24 mouse cellular contexts compared by ENCODE assay signal in the genomic region with DNA sequence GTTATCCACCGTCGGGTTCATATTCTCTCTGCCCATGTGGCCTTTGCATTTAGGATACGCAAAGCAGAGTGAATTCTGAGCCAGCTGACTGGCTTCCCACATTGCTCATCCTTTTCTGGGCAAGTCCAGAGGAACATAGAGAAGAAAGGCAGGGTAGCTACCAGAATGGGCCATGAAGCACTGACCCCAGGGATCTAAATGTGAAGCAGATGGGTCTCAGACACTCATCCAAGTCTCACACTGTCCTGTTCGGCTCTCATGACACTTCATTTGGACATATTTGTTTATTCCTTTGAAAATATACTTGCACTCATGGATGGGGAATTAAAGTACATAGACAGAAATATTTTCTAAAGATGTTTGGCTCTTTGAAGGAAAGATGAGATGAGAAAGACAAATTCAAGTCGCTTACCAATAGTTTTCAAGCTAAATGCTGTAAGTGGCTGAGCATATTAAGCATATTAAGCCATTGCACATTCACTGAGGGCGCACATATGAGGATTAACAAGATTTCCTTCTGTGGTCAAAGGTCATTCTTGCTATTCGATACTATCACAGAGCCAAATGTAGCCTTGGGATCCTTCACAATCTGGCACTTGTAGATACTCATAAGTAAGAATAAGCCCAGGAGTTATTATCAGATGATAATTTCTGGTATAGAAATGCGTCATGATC.
"Had no signal": no experiment of that assay in that cellular context is flagged by ENCODE, and none has a peak within 500 bp of the region (broad histone marks: within the 10 kb centered on the region; RNA-seq: fewer than 3 reads in every experiment).

No protein-coding gene starts in this region.

- H3K27ac ChIP-seq: intestine, embryonic 15.5 days; kidney, embryonic 15.5 days; limb, embryonic 10.5 days; limb, embryonic 13.5 days; liver, embryonic 12.5 days; liver, embryonic 15.5 days; macrophage; midbrain, embryonic 10.5 days; midbrain, embryonic 13.5 days; neural tube, embryonic 13.5 days; stomach, postnatal 0 days had no signal

- H3K4me3 ChIP-seq: intestine, embryonic 15.5 days; kidney, embryonic 15.5 days; limb, embryonic 10.5 days; limb, embryonic 13.5 days; liver, embryonic 12.5 days; liver, embryonic 15.5 days; megakaryocyte, embryonic 14.5 days; midbrain, embryonic 10.5 days; midbrain, embryonic 13.5 days; myocyte; neural tube, embryonic 13.5 days had no signal

- H3K9ac ChIP-seq: intestine, embryonic 15.5 days; kidney, embryonic 15.5 days; limb, embryonic 13.5 days; liver, embryonic 12.5 days; liver, embryonic 15.5 days; midbrain, embryonic 13.5 days; neural tube, embryonic 13.5 days had no signal

- DNase-seq: kidney, adult 11 months; kidney, adult 8-10 months; kidney, postnatal 14 days; kidney, postnatal 4 days; liver; retina, postnatal 1 day; right cerebral cortex, postnatal 25 days; thymus, adult 2 months; thymus, postnatal 14 days; thymus, postnatal 4 days had no signal

- ATAC-seq: intestine, embryonic 15.5 days; liver, embryonic 12.5 days; midbrain, embryonic 13.5 days; midbrain, embryonic 16.5 days had no signal

- H3K27me3 ChIP-seq: intestine, embryonic 15.5 days; kidney, embryonic 15.5 days; limb, embryonic 13.5 days; liver, embryonic 12.5 days; liver, embryonic 15.5 days; megakaryocyte, embryonic 14.5 days; midbrain, embryonic 13.5 days; neural tube, embryonic 13.5 days had no signal

- H3K4me1 ChIP-seq: intestine, embryonic 15.5 days; kidney, embryonic 15.5 days; liver, embryonic 12.5 days; liver, embryonic 15.5 days; megakaryocyte, embryonic 14.5 days; midbrain, embryonic 10.5 days; midbrain, embryonic 13.5 days; neural tube, embryonic 13.5 days had no signal

- H3K9me3 ChIP-seq: intestine, embryonic 15.5 days; kidney, embryonic 15.5 days; limb, embryonic 10.5 days; limb, embryonic 13.5 days; liver, embryonic 12.5 days; liver, embryonic 15.5 days; megakaryocyte, embryonic 14.5 days; midbrain, embryonic 10.5 days; midbrain, embryonic 13.5 days; neural tube, embryonic 13.5 days had no signal

- H3K36me3 ChIP-seq: intestine, embryonic 15.5 days; kidney, embryonic 15.5 days; limb, embryonic 10.5 days; limb, embryonic 13.5 days; liver, embryonic 12.5 days; liver, embryonic 15.5 days; midbrain, embryonic 10.5 days; midbrain, embryonic 13.5 days; neural tube, embryonic 13.5 days had no signal

- H3K4me2 ChIP-seq: intestine, embryonic 15.5 days; kidney, embryonic 15.5 days; limb, embryonic 13.5 days; liver, embryonic 12.5 days; liver, embryonic 15.5 days; midbrain, embryonic 13.5 days; neural tube, embryonic 13.5 days had no signal
